Mouse (Mus musculus) forebrain, embryonic 10.5 days (tissue): ENCODE results near the gene Hsd17b2. TPM values are rescaled to one million over a fixed set of nuclear protein-coding genes. Genes with fewer than 3 reads are reported as not detected.

ENCODE experiments used
- DNase-seq: peaks from one replicate; pipeline ENCODE4 v3.0.0-alpha.2; 2017; ENCODE audit warnings: low spot score; ENCODE audit errors: extremely low spot score
- H3K27ac ChIP-seq: fragments of 300-500 bp; sonication (generic); 2 replicates; pipeline ENCODE4 v1.5.1; 2016; ENCODE audit warnings: mild to moderate bottlenecking
- H3K27me3 ChIP-seq: fragments of 300-500 bp; sonication (generic); 2 replicates; pipeline ENCODE4 v1.6.1; 2016; ENCODE audit warnings: mild to moderate bottlenecking; ENCODE audit not compliant: poor library complexity, severe bottlenecking
- H3K36me3 ChIP-seq: fragments of 300-500 bp; sonication (generic); replicated peaks from 2 replicates; pipeline ENCODE4 v1.6.1; 2016; ENCODE audit warnings: mild to moderate bottlenecking, moderate library complexity
- H3K4me1 ChIP-seq: fragments of 300-500 bp; sonication (generic); 2 replicates; pipeline ENCODE4 v1.6.1; 2016
- H3K4me3 ChIP-seq: fragments of 300-500 bp; sonication (generic); 2 replicates; pipeline ENCODE4 v1.5.1; 2016; ENCODE audit warnings: mild to moderate bottlenecking, moderate library complexity
- H3K9me3 ChIP-seq: fragments of 300-500 bp; sonication (generic); 2 replicates; pipeline ENCODE4 v1.6.1; 2016; ENCODE audit warnings: mild to moderate bottlenecking, moderate library complexity
- WGBS: fragments of 180-500 bp; shearing (Covaris S2); methylation state at CpG from one replicate; pipeline ENCODE4 v1.1.7; 2016; 5-methylcytosine and 5-hydroxymethylcytosine counted together
- polyA plus RNA-seq: library from polyadenylated mRNA; unstranded; fragments of >200 nt; fragmentation: Nextera tagmentation; extraction: Ambion mirVana; gene quantifications from 2 replicates; pipeline ENCODE4 v1.2.1, GENCODE M21; 2016

Gene Hsd17b2
- polyA plus RNA-seq, 1 experiment from 2014 or later: not detected

DNA sequence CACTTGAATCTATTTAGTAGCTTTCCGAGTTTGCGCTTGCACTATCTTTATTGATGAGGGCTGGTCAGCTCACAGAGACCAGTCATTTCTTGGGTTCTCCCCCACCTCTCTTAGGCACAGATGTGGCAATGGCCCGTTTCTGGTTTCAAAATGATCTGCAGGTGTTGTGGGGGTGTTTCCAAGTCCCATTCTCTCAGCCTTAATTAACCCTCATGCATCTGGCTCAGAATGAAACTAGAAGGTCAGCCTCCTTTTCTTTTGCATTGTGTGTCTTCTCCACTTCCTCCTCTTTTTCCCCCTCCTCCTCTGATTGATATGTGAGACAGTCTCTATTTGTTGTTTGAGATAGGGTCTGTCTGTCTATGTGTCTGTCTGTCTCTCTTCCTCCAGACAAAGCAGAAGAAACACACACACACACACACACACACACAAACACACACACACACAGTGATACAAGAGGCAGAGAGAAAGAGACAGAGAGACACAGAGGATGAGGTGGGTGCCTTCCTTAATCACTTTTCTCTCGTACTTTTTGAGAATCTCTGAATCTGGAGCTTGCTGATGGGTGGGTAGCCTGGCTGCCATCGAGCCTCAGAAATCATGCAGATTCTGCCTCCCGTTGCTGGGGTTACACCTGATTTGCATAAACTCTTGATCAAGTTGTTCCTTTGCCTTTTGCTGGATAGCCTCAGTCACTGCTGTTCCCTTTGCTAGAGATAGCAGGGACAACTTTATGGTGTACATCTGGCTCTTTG lies 79.8 kb downstream of the Hsd17b2 start:
- Histone ChIP-seq H3K4me1 (0 out of 2 replicates have a peak, but pooled peaks cover 2% of the 10 kb centered on the region), H3K9me3 (0 out of 2 replicates have a peak, but pooled peaks cover 3% of the 10 kb centered on the region), H3K27me3 (no peaks in the 10 kb centered on the region), H3K4me3 (no peak overlapping the region), H3K36me3 (peaks cover under 1% of the 10 kb centered on the region; the same call in 1 of the 2 replicates), H3K27ac (no peak overlapping the region)
- DNase-seq: no peak
- WGBS: 75% methylated on average over 6 of the region's 6 CpGs

DNA sequence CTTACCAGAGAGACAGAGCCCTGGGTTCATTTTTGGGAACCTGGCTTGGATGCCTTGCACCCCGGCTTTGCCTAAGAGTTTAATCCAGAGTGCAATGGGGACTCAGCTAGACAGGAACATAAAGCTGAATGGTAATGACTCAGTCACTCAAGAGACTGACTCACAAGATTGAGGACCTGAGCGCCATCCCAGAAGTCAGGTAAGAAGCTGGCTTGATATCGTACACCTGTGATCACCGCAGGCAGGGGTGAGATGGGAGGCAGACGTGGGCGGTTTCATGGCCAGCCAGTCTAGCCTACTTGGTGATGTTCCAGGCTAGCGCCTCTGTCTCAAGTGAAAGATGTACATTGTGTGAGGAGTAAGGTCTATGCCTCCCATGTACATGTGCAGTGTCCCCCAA lies 81.3 kb downstream of the Hsd17b2 start:
- 94% methylated on average over 7 of the region's 7 CpGs for WGBS
- DNase-seq: no peak
- Histone ChIP-seq H3K36me3 (peaks cover 15% of the 10 kb centered on the region), H3K4me3 (no peak overlapping the region), H3K4me1 (0 out of 2 replicates have a peak, but pooled peaks cover 2% of the 10 kb centered on the region), H3K27me3 (no peaks in the 10 kb centered on the region), H3K9me3 (peaks cover 17% of the 10 kb centered on the region), H3K27ac (no peak overlapping the region)

DNA sequence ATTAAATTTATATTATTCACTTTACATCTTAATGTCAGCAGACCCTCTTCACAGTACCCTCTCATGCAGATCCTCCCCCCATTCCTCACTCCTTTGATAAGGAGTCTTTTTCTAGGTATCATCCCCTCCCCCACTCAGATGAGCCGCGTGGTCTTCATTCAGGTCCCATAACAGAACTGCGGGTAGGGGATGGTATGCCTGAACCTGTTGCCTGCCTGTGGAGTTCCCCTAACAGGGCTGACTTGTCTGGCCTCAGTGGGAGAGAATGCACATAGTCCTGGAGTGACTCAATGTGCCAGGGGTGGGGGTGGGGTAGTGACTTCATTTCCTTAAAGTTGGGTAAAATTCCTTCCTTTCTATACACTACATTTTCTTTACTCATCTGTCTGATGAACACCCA lies 84.7 kb downstream of the Hsd17b2 start:
- Histone ChIP-seq H3K4me3 (no peak overlapping the region), H3K27ac (no peak overlapping the region), H3K27me3 (no peaks in the 10 kb centered on the region), H3K9me3 (peaks cover 19% of the 10 kb centered on the region), H3K36me3 (peaks cover 49% of the 10 kb centered on the region), H3K4me1 (no peaks in the 10 kb centered on the region)
- 92% methylated on average over 3 of the region's 3 CpGs for whole genome bisulfite sequencing
- no peak for DNase-seq

DNA sequence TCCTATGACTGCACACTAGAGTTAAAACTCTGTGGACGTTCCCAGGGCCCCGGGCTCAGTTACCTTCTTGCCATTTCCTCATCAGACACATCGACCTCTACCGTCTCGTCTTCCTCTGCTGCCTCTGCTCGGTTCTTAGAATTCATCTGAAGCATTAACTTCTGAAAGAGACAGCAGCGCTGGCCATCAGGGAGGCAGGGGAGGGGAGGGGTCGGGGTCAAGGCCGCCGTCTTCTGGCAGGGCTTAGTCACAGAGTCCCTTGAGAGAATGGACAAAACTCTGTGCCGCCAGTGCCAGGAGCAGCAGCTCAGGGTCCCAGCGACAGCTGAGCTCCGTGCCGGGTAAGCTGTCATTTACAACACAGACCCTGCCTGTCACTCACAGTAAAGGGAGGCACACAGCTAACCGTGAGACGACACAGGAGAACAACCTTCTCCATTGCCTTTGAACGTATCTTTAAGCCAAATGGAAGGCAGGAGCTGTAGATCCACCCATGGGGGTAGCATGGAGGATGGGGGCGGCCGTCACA lies 91.0 kb downstream of the Hsd17b2 start:
- Histone ChIP-seq H3K9me3 (peaks cover 5% of the 10 kb centered on the region), H3K27ac (no peak overlapping the region), H3K27me3 (no peaks in the 10 kb centered on the region), H3K4me1 (no peaks in the 10 kb centered on the region), H3K4me3 (no peak overlapping the region), H3K36me3 (peaks cover 100% of the 10 kb centered on the region)
- WGBS: 91% methylated on average over 19 of the region's 19 CpGs
- no peak for DNase-seq

DNA sequence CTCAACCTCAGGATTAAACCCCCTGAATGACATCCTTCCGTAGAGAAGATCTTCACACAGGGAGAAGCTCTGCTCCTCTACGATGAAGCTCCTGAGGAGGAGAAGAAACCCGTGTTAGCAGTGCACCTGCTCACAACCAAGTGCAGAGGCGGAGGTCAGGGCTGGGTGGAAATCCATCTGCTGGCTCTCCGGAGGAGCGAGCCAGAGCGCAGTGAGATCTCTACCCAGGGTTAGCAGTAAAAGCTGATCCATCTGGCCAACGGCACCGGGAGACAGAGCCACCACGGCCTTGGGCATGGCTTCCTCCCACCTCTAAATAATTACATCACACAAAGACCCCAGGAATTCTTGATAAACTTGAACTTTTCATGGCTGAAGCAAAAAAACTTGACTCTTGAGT lies 92.9 kb downstream of the Hsd17b2 start:
- Histone ChIP-seq H3K36me3 (peaks cover 99% of the 10 kb centered on the region), H3K27ac (no peak overlapping the region), H3K4me3 (no peak overlapping the region), H3K9me3 (no peaks in the 10 kb centered on the region), H3K4me1 (no peaks in the 10 kb centered on the region), H3K27me3 (no peaks in the 10 kb centered on the region)
- WGBS: 95% methylated on average over 10 of the region's 10 CpGs
- DNase-seq: no peak

DNA sequence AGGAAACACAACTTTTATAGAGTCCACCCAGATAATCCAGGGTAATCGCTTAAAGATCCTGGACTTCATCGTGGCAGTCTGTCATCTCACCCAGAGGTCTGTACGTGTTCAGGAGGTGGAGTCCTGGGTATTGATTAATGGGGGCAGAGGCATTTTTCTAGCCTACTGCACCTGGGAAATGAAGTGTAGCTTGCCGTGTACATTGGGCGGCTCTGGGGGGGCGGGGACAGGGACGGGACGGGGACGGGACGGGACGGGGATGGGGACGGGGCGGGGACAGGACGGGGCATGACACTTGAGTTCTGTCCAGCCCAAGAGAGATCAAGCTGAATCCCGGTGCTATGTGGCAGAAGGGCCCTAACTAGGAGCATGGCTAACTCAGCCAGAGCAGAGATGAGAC lies 94.8 kb downstream of the Hsd17b2 start:
- 94% methylated on average over 15 of the region's 15 CpGs for WGBS
- Histone ChIP-seq H3K27me3 (no peaks in the 10 kb centered on the region), H3K27ac (no peak overlapping the region), H3K4me1 (peaks cover 14% of the 10 kb centered on the region), H3K4me3 (no peak overlapping the region), H3K9me3 (no peaks in the 10 kb centered on the region), H3K36me3 (peaks cover 80% of the 10 kb centered on the region)
- no peak for DNase-seq

DNA sequence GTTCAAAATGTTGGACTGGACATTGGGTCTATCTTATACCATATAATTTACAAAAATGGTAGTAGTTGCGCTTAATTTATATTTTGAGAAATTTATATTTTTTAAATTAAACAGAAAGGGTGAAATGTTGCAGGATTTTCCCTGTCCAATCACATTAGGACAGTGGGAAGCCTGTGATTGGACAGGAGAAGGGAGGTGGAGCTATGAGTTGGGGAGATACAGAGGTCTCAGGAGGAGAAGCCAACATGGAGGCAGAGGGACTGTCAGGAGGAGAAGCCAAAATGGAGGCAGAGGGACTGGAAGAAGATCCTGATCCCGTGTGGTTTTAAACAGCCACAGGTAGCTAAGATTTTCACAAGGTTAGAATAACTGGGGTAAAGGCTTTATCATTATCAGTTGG lies 96.4 kb downstream of the Hsd17b2 start:
- no peak overlapping the region for H3K27ac ChIP-seq
- 96% methylated on average over 2 of the region's 2 CpGs for WGBS
- peaks cover 22% of the 10 kb centered on the region for H3K4me1 ChIP-seq
- peaks cover 5% of the 10 kb centered on the region; the same call in 1 of the 2 replicates for H3K27me3 ChIP-seq
- peaks cover 64% of the 10 kb centered on the region for H3K36me3 ChIP-seq
- no peaks in the 10 kb centered on the region for H3K9me3 ChIP-seq
- H3K4me3 ChIP-seq: no peak overlapping the region
- no peak for DNase-seq

DNA sequence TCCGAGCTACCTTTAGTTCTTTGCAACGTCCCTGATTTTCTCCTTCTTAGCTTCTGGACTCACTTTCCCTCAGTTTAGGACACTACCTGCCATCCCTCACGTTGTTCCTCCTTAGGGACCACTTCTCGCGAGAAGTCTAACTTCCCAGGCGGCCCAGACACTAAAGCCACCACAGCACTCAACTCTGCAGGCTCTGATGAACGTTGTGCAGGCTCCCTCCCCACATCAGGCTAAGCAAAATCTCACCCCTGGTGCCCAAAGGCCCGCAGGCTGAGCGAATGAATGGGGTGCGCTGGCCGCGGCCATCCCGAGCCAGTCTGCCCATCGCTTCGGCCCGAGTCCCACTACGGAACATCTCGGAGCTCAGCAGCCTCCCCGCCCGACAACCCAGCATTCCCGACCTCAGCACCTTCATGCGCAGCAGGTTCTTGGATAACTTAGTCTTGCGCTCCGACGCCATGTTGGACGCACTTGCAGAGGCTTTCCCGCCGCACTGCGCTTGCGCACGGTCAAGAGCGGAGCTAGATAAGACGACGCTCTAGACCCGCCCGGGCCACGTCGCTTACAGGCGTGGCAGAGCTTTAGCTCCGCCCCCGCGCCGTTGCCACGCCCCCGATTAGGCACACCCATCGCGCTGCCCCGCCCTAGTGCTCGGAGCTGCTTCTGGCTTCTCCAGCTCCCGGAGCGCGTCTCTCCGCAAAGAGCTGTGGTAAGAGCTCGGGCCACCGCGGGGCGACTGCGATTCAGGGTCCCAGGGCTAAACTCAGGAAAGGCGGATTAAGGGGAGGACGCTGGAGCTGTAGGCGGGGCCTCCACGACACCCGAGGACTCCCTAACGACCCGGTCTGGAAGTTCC lies 100.0 kb downstream of the Hsd17b2 start, which contains the start of gene Mphosph6:
TSS of gene Mphosph6 (minus strand) at position 501 of the 856 bp plus-strand sequence.
- H3K27ac ChIP-seq: peak within 1 kb of the TSS; percentile 97
- H3K36me3 ChIP-seq: peaks cover 28% of the 10 kb centered on the region
- DNase-seq: peak; percentile 95
- H3K4me1 ChIP-seq: peaks cover 22% of the 10 kb centered on the region
- peaks cover 13% of the 10 kb centered on the region for H3K27me3 ChIP-seq
- H3K9me3 ChIP-seq: no peaks in the 10 kb centered on the region
- H3K4me3 ChIP-seq: peak within 1 kb of the TSS; percentile 83
- WGBS: under 1% methylated on average over 65 of the region's 65 CpGs

DNA sequence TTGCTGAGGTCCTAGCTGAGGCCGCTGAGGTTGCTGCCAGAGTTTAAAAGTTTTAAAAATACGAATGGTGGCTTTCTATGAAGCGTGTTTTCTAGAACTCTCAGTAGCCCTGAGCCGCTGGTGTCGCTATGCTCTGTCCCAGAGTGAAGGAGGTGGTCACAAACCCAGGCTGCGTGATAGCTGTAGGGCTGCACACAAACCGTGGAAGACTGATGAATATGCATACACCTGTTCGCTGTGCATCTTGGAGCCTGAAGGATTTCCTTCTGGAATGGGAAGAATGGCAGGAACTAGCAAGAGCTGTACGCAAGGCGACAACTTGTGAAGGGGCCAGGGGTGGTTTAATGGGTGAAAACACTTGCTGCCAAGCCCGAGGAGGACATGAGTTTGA lies 100.6 kb downstream of the Hsd17b2 start:
- DNase-seq: no peak
- peaks cover 22% of the 10 kb centered on the region for H3K36me3 ChIP-seq
- 2% methylated on average over 11 of the region's 11 CpGs for WGBS
- H3K4me3 ChIP-seq: peak overlapping the region; percentile 83
- no peaks in the 10 kb centered on the region for H3K9me3 ChIP-seq
- peak overlapping the region; percentile 97 for H3K27ac ChIP-seq
- peaks cover 22% of the 10 kb centered on the region for H3K4me1 ChIP-seq
- H3K27me3 ChIP-seq: peaks cover 13% of the 10 kb centered on the region

DNA sequence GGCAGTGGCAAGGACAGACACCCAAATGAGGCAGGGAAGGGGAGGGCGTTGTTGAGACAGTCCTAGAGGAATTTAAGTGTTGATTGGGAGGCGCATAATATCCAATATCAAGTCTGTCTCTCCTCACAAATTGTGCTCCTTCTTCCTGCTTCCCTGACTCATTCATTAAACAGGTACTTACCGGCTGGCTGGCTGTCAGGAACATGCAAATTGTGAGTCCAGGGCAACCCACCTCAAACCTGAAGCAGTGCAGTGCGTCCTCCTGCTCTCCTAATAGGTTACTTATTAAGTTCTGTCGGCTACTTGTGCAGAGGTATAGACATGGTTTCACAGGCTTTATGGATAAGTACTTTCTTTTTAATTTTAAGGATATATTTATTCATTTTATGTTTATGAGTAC lies 103.7 kb downstream of the Hsd17b2 start:
- WGBS: 93% methylated on average over 5 of the region's 5 CpGs
- Histone ChIP-seq H3K4me3 (no peak overlapping the region), H3K36me3 (no peaks in the 10 kb centered on the region), H3K27me3 (peaks cover 13% of the 10 kb centered on the region), H3K4me1 (peaks cover 15% of the 10 kb centered on the region), H3K27ac (no peak overlapping the region), H3K9me3 (no peaks in the 10 kb centered on the region)
- DNase-seq: no peak
